Mouse (Mus musculus): ENCODE data around the gene Cdk5rap2.

The Cdk5rap2 gene

GRCm38 (mm10) chr4:70354448-70354847 is 55.8 kb downstream of the Cdk5rap2 start:
- no peak for DNase-seq (ENCODE audit: low read depth, low spot score)

GRCm38 (mm10) chr4:70353656-70354055 is 56.6 kb downstream of the Cdk5rap2 start:
- peak; percentile 77 for DNase-seq (ENCODE audit: low read depth, low spot score)

GRCm38 (mm10) chr4:70335444-70336144 is 74.6 kb downstream of the Cdk5rap2 start:
- DNase-seq (ENCODE audit: low read depth, low spot score): no peak

- DNase-seq (ENCODE audit: low read depth, low spot score): no peak
These were observed 75.2 kb downstream of the Cdk5rap2 start for GRCm38 (mm10) chr4:70334995-70335394.

- DNase-seq (ENCODE audit: low read depth, low spot score): no peak
These were observed 77.3 kb downstream of the Cdk5rap2 start for GRCm38 (mm10) chr4:70332981-70333380.

GRCm38 (mm10) chr4:70332576-70332975 is 77.7 kb downstream of the Cdk5rap2 start:
- no peak for DNase-seq (ENCODE audit: low read depth, low spot score)

- no peak for DNase-seq (ENCODE audit: low read depth, low spot score)
These were observed 79.1 kb downstream of the Cdk5rap2 start for GRCm38 (mm10) chr4:70331181-70331580.

GRCm38 (mm10) chr4:70328033-70328432 is 82.2 kb downstream of the Cdk5rap2 start:
- no peak for DNase-seq (ENCODE audit: low read depth, low spot score)

- DNase-seq (ENCODE audit: low read depth, low spot score): no peak
These were observed 82.8 kb downstream of the Cdk5rap2 start for GRCm38 (mm10) chr4:70327436-70327835.

GRCm38 (mm10) chr4:70321586-70321985 is 88.7 kb downstream of the Cdk5rap2 start:
- no peak for DNase-seq (ENCODE audit: low read depth, low spot score)

- no peak for DNase-seq (ENCODE audit: low read depth, low spot score)
These were observed 98.1 kb downstream of the Cdk5rap2 start for GRCm38 (mm10) chr4:70312170-70312569.

- DNase-seq (ENCODE audit: low read depth, low spot score): no peak
These were observed 98.7 kb downstream of the Cdk5rap2 start for GRCm38 (mm10) chr4:70311530-70311929.

GRCm38 (mm10) chr4:70307230-70307629 is 103.0 kb downstream of the Cdk5rap2 start:
- DNase-seq (ENCODE audit: low read depth, low spot score): peak; percentile 55

GRCm38 (mm10) chr4:70303870-70304269 is 106.4 kb downstream of the Cdk5rap2 start:
- no peak for DNase-seq (ENCODE audit: low read depth, low spot score)

- no peak for DNase-seq (ENCODE audit: low read depth, low spot score)
These were observed 109.1 kb downstream of the Cdk5rap2 start for GRCm38 (mm10) chr4:70301187-70301586.

- DNase-seq (ENCODE audit: low read depth, low spot score): no peak
These were observed 120.9 kb downstream of the Cdk5rap2 start for GRCm38 (mm10) chr4:70289361-70289760.

- no peak for DNase-seq (ENCODE audit: low read depth, low spot score)
These were observed 127.1 kb downstream of the Cdk5rap2 start for GRCm38 (mm10) chr4:70283163-70283562.

GRCm38 (mm10) chr4:70278882-70279281 is 131.4 kb downstream of the Cdk5rap2 start:
- DNase-seq (ENCODE audit: low read depth, low spot score): no peak

- DNase-seq (ENCODE audit: low read depth, low spot score): peak; percentile 8
These were observed 132.2 kb downstream of the Cdk5rap2 start for GRCm38 (mm10) chr4:70278057-70278456.

- no peak for DNase-seq (ENCODE audit: low read depth, low spot score)
These were observed 137.3 kb downstream of the Cdk5rap2 start for GRCm38 (mm10) chr4:70272943-70273342.

GRCm38 (mm10) chr4:70272527-70272926 is 137.7 kb downstream of the Cdk5rap2 start:
- no peak for DNase-seq (ENCODE audit: low read depth, low spot score)

GRCm38 (mm10) chr4:70267213-70267906 is 142.9 kb downstream of the Cdk5rap2 start:
- no peak for DNase-seq (ENCODE audit: low read depth, low spot score)

- peak; percentile 47 for DNase-seq (ENCODE audit: low read depth, low spot score)
These were observed 145.0 kb downstream of the Cdk5rap2 start for GRCm38 (mm10) chr4:70265248-70265647.

Measured in A20 (cell line).